Mouse (Mus musculus) cerebral cortex, adult 2 months (tissue): ENCODE measurements around the gene Gm20517.

Source experiments
- WGBS: fragments of 180-500 bp; shearing (Covaris S2); methylation state at CpG from one replicate; pipeline ENCODE4 v1.1.7; 2018; 5-methylcytosine and 5-hydroxymethylcytosine counted together

The Gm20517 gene

DNA sequence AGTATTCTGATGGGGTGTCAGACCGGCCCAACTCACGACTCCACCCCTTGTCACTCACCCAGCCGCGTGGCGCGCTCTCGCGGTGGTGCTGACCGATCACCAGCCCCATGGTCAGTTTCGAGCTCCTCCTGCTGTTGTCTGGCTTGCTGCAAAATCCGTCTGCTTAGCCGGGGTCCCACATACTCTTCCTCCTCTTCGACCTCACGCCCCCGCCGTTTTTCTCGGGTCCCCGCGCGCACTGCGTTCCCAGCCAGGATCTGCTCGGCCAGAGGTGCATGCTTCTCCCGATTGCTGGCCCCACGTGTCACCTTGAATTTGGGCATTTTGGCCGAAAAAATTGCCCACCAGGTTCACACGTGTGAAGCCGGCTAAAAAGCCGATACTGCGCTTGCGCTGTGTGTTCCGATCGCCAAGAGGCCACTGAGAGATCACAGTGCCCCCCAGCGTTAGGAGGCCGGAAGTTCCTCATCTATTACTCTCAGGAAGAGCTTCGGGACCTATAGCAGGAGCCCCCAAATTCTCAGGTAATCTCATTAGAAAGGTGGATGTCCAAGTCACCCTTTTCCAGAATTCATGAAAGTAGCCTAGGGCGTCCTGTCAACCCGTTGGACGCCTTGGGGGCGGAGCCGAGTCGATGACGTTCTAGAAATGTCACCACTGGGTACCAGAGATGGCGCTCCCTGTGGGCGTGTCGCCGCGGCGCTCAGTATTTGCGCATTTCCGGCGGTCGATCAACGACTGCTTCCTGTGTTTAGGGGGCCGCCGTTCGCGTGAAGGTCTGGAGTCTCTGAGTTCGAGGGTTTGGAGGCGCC, at the start of gene Gm20517, which contains the start of the genes Bysl and Med20:
Gene Gm20517, plus strand, starts transcription at position 741 of the 812 bp plus-strand sequence.
Gene Bysl, minus strand, starts transcription at position 644 of the 812 bp plus-strand sequence.
Gene Med20, plus strand, starts transcription at position 734 of the 812 bp plus-strand sequence.
- WGBS, result under 1% methylated on average over 59 of the region's 59 CpGs

DNA sequence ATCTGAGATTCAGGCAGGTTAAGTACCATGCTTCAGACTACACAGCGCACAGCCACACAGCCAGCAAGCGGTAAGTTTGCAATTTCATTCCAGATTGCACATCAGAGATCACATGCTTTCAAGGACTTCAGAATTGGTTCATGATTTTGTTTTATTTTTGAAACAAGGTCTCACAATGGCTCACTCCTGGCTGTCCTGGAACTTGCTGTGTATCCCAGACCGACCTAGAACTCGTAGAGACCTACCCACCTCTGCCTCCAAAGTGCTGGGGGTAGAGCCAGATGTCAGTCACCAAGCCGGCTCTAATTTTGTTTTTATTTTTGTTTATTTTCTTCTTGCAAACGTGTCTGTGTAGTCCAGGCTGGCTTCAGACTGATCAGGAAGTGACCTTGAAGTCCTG, 48.5 kb upstream of the Gm20517 start:
- 88% methylated on average over 6 of the region's 6 CpGs for WGBS

GRCm38 (mm10) chr17:47564612-47565011, 46.8 kb upstream of the Gm20517 start:
- WGBS, result 87% methylated on average over 5 of the region's 5 CpGs

- WGBS, result 50% methylated on average over 2 of the region's 2 CpGs
These were observed 45.3 kb upstream of the Gm20517 start for GRCm38 (mm10) chr17:47566133-47566532.

DNA sequence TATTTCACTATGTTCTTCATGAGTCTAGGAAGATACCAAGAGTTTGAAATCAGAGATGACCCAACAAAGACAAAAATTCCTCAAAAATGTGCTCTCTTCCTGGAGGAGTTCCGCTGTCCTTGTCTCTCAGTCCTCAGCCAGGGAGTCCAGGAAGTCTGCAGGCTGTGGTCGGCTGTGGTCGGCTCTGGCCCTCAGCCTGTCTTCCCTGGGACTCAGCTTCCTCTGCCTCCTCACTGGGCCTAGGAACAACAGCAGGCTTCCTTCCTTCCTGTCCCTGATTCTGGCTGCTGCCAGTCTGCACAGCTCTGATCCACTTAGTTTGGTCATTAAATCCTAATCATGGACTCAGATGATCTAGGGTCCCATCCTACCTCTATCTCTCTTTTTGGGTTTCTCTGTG, 44.1 kb upstream of the Gm20517 start:
- 75% methylated on average over 3 of the region's 3 CpGs for WGBS

DNA sequence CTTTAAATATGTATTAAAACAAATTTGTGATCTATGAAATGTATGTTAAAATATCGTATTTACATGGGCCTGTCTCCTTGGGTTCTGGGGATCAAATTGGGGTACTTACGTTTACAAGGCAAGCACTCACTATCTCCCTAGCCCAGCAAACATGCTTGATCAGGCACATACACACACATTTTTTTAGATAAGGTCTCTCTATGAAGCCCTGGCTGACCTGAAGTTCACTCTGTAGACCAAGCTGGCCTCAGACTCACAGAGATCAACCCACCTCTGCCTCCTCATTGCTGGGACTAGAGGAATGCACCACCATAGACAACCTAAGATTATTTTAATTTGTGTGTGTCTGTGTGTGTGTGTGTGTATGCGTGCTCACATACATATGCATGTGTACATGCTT, 43.0 kb upstream of the Gm20517 start:
- WGBS, result 100% methylated on average over 3 of the region's 3 CpGs

GRCm38 (mm10) chr17:47568951-47569527, 42.4 kb upstream of the Gm20517 start:
- 75% methylated on average over 10 of the region's 10 CpGs for WGBS

- WGBS, result 63% methylated on average over 7 of the region's 7 CpGs
These were observed 39.8 kb upstream of the Gm20517 start for GRCm38 (mm10) chr17:47571621-47572020.

GRCm38 (mm10) chr17:47574028-47574427, 37.4 kb upstream of the Gm20517 start:
- 91% methylated on average over 8 of the region's 8 CpGs for WGBS

- 75% methylated on average over 11 of the region's 11 CpGs for WGBS
These were observed 36.6 kb upstream of the Gm20517 start for GRCm38 (mm10) chr17:47574830-47575229.

DNA sequence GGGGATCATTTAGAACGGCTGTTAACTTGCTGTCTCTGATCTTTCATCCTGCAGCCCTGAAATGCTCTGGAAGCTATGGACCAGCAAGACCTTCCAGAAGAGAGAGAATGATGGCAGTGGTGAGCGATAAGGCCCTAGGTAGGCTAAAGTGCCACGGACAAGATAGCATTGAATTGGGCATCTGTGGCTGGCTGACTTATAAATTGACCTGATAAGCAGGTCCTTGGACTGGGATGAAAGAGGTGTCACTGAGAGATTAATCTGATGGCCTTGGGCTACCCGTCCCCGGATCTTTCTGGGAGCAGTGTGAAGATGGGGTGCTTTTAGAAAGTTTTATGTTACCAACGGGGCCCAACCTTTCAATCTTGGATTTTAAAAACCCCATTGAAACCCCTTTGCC, 32.7 kb upstream of the Gm20517 start:
- WGBS, result 93% methylated on average over 6 of the region's 6 CpGs

GRCm38 (mm10) chr17:47580962-47581361, 30.4 kb upstream of the Gm20517 start:
- WGBS, result 96% methylated on average over 4 of the region's 4 CpGs

DNA sequence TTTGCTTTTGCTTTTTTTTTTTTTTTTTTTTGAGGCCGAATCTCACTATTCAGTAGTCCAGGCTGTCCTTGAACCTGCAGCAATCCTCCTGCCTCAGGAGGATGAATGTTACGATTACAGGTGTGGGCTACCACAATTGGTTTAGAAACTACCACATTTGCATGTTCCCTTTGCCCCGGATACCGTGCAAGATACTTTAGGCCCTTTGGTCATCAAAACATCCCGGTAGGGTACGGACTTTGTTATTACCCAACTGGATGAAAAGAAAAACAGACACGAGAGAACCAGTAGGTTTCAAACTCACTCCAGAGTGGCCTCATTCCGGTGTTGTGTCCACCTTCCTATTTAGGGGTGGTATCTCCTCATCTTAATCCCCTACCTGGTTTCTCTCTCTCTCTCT, 22.9 kb upstream of the Gm20517 start:
- 86% methylated on average over 8 of the region's 8 CpGs for WGBS

DNA sequence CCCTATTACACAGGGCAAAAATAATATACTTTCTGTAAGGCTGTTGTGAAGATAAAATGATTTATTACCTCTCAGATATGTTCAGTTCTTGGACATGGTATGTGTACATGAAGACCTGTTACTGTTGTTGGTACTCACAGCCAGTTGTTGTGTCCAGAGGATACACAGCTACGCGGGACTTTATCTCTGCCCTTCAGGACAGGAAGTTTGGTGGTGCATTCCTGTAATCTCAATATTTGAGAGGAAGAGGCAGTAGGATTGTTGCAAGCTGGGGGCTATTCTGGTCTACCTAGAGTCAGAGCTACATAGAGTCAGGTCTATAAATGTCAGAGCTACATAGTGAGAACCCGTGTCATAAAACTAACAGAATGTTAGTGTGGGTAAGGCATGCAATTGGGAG, 20.3 kb upstream of the Gm20517 start:
- WGBS, result 75% methylated on average over 3 of the region's 3 CpGs

- under 1% methylated on average over 61 of the region's 63 CpGs for WGBS
These were observed 18.1 kb upstream of the Gm20517 start for GRCm38 (mm10) chr17:47593215-47593853.

DNA sequence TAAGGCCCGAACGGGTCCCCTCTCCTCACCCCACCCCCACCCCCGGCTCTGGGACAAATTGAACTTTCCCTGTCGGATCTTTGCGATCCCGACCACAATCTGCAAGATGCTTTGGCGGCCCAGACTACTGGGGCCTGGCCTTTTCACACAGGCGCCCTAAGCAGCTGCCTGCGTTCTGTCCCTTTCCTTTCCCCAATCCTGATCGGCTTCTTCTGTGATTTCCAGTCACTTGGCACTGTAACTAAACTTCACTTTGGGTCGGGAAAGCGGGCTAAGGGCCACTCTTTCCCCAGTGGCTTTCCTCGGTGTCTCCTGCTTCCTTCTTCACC, 17.6 kb upstream of the Gm20517 start:
- WGBS, result under 1% methylated on average over 13 of the region's 13 CpGs

- WGBS, result 2% methylated on average over 43 of the region's 43 CpGs
These were observed 17.0 kb upstream of the Gm20517 start for GRCm38 (mm10) chr17:47594183-47594968.

- 8% methylated on average over 9 of the region's 9 CpGs for WGBS
These were observed 16.5 kb upstream of the Gm20517 start for GRCm38 (mm10) chr17:47594969-47595247.

GRCm38 (mm10) chr17:47595248-47596161, 15.9 kb upstream of the Gm20517 start:
- WGBS, result 24% methylated on average over 21 of the region's 21 CpGs

DNA sequence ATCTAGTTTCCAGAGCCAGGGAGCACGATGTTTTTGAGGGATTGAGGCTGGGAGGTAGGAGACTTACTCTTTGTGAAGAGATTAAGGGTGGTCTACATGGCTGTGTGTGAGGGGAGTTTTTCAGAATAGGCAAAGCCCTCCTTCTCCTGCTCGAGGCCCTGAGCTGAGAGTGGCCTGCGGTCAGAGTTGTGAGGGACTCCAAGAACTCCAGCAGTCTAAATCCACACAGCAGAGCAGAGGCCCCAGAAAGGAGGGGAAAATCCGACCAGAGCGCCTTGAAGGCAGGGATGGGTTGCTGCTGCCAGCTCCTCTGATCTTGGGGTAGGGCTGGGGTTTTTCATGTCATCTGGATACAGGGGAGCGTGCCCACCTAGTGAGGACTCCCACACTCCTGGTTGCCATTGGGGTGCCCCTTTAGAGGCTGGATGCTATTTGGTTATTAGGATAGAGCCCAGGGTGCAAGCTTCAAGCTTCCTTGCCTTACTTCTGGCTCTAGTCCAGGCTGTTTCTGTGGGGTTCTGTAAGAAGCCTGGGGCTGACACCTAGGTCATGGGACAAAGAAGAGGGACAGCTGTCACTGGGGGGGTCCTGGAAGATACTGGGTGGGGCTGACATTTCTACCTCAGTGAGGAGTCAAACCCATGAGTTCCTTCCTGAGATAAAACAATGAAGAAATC, 15.1 kb upstream of the Gm20517 start:
- WGBS, result 75% methylated on average over 6 of the region's 6 CpGs

DNA sequence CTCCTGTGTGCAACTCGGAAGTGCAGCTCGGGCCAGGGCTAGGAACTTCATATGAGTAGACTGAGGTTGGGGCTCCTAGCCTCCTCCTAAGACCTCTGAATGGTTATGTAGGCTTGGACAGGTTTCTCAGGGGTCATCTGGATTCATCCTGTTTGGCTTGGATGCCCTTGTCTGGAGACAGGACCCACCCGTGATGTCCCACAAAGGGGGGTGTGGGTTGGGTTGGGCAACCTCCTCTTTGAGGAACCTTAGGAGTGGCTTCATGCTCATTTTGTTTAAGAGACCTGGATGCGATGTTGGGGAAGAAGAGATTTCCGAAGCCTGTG, 14.6 kb upstream of the Gm20517 start:
- WGBS, result 79% methylated on average over 5 of the region's 5 CpGs
